22 mouse cellular contexts compared by ENCODE assay signal in genomic region chr14:56613212-56613611, GRCm38 (mm10). TPM values are rescaled to one million over a fixed set of nuclear protein-coding genes. Genes with fewer than 3 reads are reported as not detected.
A peak's percentile ranks its signal among the peaks of the same experiment; 100 is the strongest.
DNase-seq lines count a peak whose midpoint lies in the region; ATAC-seq and TF ChIP-seq lines count a peak whose summit lies in the region.
"Had no signal": no experiment of that assay in that cellular context is flagged by ENCODE, and none has a peak within 500 bp of the region (broad histone marks: within the 10 kb centered on the region; RNA-seq: fewer than 3 reads in every experiment).

No protein-coding gene starts in this region.

- H3K36me3 ChIP-seq in midbrain, embryonic 11.5 days (ENCODE audit: control insufficient read depth, insufficient read depth, low read length): no peaks in the 10 kb centered on the region
- H3K36me3 ChIP-seq in midbrain, postnatal 0 days (ENCODE audit: insufficient read depth, low read length): no peaks in the 10 kb centered on the region
- H3K36me3 ChIP-seq in stomach, postnatal 0 days (ENCODE audit: control insufficient read depth, insufficient read depth, low read length): peaks cover 24% of the 10 kb centered on the region

- H3K27ac ChIP-seq in midbrain, embryonic 11.5 days (ENCODE audit: low read depth, low read length): no peak overlapping the region
- no peak overlapping the region for H3K27ac ChIP-seq in midbrain, postnatal 0 days (ENCODE audit: low read depth, low read length)
- H3K27ac ChIP-seq in stomach, postnatal 0 days (replicated peaks): no peak overlapping the region

- H3K9me3 ChIP-seq in midbrain, embryonic 11.5 days (ENCODE audit: control insufficient read depth, low read length): no peaks in the 10 kb centered on the region
- no peaks in the 10 kb centered on the region for H3K9me3 ChIP-seq in midbrain, postnatal 0 days (ENCODE audit: low read length)
- H3K9me3 ChIP-seq in stomach, postnatal 0 days (ENCODE audit: control insufficient read depth, low read length): no peaks in the 10 kb centered on the region
- H3K9me3 ChIP-seq: G1E had no signal

- DNase-seq in midbrain, embryonic 11.5 days (ENCODE audit: low spot score, missing footprints): peak; percentile 39
- DNase-seq in midbrain, postnatal 0 days (ENCODE audit: low spot score): no peak
- peak; percentile 66 for DNase-seq in A20 (ENCODE audit: low read depth, low spot score)
- DNase-seq in stomach, postnatal 0 days (ENCODE audit: low spot score): peak; percentile 23
- no peak for DNase-seq in frontal cortex, postnatal 36 days (ENCODE audit: low spot score in 2 of 2)
- DNase-seq in thymus, postnatal 14 days: no peak
- DNase-seq: adrenal gland, adult 2 months; adrenal gland, adult 8-10 months; adrenal gland, postnatal 10 days; adrenal gland, postnatal 14 days; adrenal gland, postnatal 25 days; adrenal gland, postnatal 36 days; B cell, adult 2 months; cerebellum, adult 11 months; cerebellum, adult 11-12 months; cerebellum, adult 18-20 months; cerebellum, adult 2 months had no signal

- ATAC-seq in midbrain, embryonic 11.5 days (ENCODE audit: low FRiP score): no peak
- ATAC-seq in midbrain, postnatal 0 days (ENCODE audit: low FRiP score): no peak
- peak; percentile 61 for ATAC-seq in stomach, postnatal 0 days (ENCODE audit: low FRiP score, low TSS enrichment)
- ATAC-seq: activated CD4-positive, CD25-positive, alpha-beta regulatory T cell, adult 4 months; CD4-positive, CD25-positive, alpha-beta regulatory T cell, adult 4 months; Patski had no signal

- TF ChIP-seq CTCF in midbrain, postnatal 0 days (IDR thresholded peaks at IDR 0.05): no peak
- no peak for TF ChIP-seq CTCF in stomach, postnatal 0 days (IDR thresholded peaks at IDR 0.05; ENCODE audit: low read depth)

- no peak overlapping the region for H3K4me2 ChIP-seq in midbrain, embryonic 11.5 days
- H3K4me2 ChIP-seq in midbrain, postnatal 0 days (ENCODE audit: low read depth, low read length, poor library complexity, severe bottlenecking): no peak overlapping the region
- H3K4me2 ChIP-seq in stomach, postnatal 0 days (replicated peaks; ENCODE audit: low read depth): no peak overlapping the region

- TF ChIP-seq EP300 in stomach, postnatal 0 days (optimal IDR thresholded peaks at IDR 0.05): no peak

- no peak overlapping the region for H3K4me3 ChIP-seq in midbrain, embryonic 11.5 days (ENCODE audit: low read depth, low read length)
- H3K4me3 ChIP-seq in midbrain, postnatal 0 days (ENCODE audit: low read depth, low read length): no peak overlapping the region
- no peak overlapping the region for H3K4me3 ChIP-seq in stomach, postnatal 0 days (ENCODE audit: low read depth, low read length)

- no peaks in the 10 kb centered on the region for H3K4me1 ChIP-seq in midbrain, embryonic 11.5 days (ENCODE audit: control insufficient read depth, insufficient read depth, low read length)
- no peaks in the 10 kb centered on the region for H3K4me1 ChIP-seq in midbrain, postnatal 0 days (ENCODE audit: insufficient read depth, low read length)
- no peaks in the 10 kb centered on the region for H3K4me1 ChIP-seq in stomach, postnatal 0 days (replicated peaks; ENCODE audit: control insufficient read depth, insufficient read depth)

- no peaks in the 10 kb centered on the region for H3K27me3 ChIP-seq in midbrain, embryonic 11.5 days (ENCODE audit: control insufficient read depth, insufficient read depth, low read length)
- no peaks in the 10 kb centered on the region for H3K27me3 ChIP-seq in midbrain, postnatal 0 days (ENCODE audit: insufficient read depth, low read length)
- H3K27me3 ChIP-seq in stomach, postnatal 0 days (ENCODE audit: control insufficient read depth, insufficient read depth, low read length): no peaks in the 10 kb centered on the region
- H3K27me3 ChIP-seq: CH12.LX, Patski had no signal

- H3K9ac ChIP-seq in midbrain, embryonic 11.5 days (ENCODE audit: low read length): no peak overlapping the region
- H3K9ac ChIP-seq in midbrain, postnatal 0 days (replicated peaks; ENCODE audit: low read length, poor library complexity, severe bottlenecking): no peak overlapping the region
- no peak overlapping the region for H3K9ac ChIP-seq in stomach, postnatal 0 days (ENCODE audit: low read length)

- 86% methylated on average over 3 of the region's 3 CpGs for WGBS in midbrain, embryonic 11.5 days
- WGBS in midbrain, postnatal 0 days: 89% methylated on average over 3 of the region's 3 CpGs
- WGBS in stomach, postnatal 0 days: 72% methylated on average over 3 of the region's 3 CpGs

RNA-seq across cellular contexts. Expression of gene Parp4, which starts 37.8 kb away (rescaled TPM):
- 1.3 and 1.5 TPM in 2 replicates for polyA plus RNA-seq in midbrain, embryonic 11.5 days (2014; fragmentation: Nextera tagmentation; extraction: Ambion mirVana)
- total RNA-seq in midbrain, postnatal 0 days (2014; rRNA removed): 0.99 and 1.4 TPM in 2 replicates
- polyA plus RNA-seq in midbrain, postnatal 0 days (2015; fragmentation: Nextera tagmentation; extraction: Ambion mirVana): 0.79 and 1.4 TPM in 2 replicates
- polyA plus RNA-seq in stomach, postnatal 0 days (2015; fragmentation: Nextera tagmentation; extraction: Ambion mirVana): 6.6 and 7.2 TPM in 2 replicates

RNA-seq across cellular contexts. Expression of gene Cenpj, which starts 38.0 kb away (rescaled TPM):
- polyA plus RNA-seq in midbrain, embryonic 11.5 days (2014; fragmentation: Nextera tagmentation; extraction: Ambion mirVana): 24.4 and 26.6 TPM in 2 replicates
- 1.9 and 2.0 TPM in 2 replicates for total RNA-seq in midbrain, postnatal 0 days (2014; rRNA removed)
- 2.8 TPM in 2 replicates for polyA plus RNA-seq in midbrain, postnatal 0 days (2015; fragmentation: Nextera tagmentation; extraction: Ambion mirVana)
- polyA plus RNA-seq in stomach, postnatal 0 days (2015; fragmentation: Nextera tagmentation; extraction: Ambion mirVana): 1.9 and 2.2 TPM in 2 replicates

RNA-seq across cellular contexts. Expression of gene Mphosph8, which starts 54.8 kb away (rescaled TPM):
- 44.3 and 45.4 TPM in 2 replicates for polyA plus RNA-seq in midbrain, embryonic 11.5 days (2014; fragmentation: Nextera tagmentation; extraction: Ambion mirVana)
- total RNA-seq in midbrain, postnatal 0 days (2014; rRNA removed): 12.2 and 25.5 TPM in 2 replicates
- 36.2 and 38.7 TPM in 2 replicates for polyA plus RNA-seq in midbrain, postnatal 0 days (2015; fragmentation: Nextera tagmentation; extraction: Ambion mirVana)
- 15.7 and 17.7 TPM in 2 replicates for polyA plus RNA-seq in stomach, postnatal 0 days (2015; fragmentation: Nextera tagmentation; extraction: Ambion mirVana)

Comparison
In these comparisons a context has a peak if more than half of its experiments do, and no peak if none do; other contexts are left out.
1. DNase-seq: peak in midbrain, embryonic 11.5 days (single experiment), A20 (single experiment) and stomach, postnatal 0 days (single experiment); none in midbrain, postnatal 0 days (single experiment), frontal cortex, postnatal 36 days (0 of 2) and thymus, postnatal 14 days (single experiment).